Mouse (Mus musculus) heart, postnatal 0 days (tissue): ENCODE results near the gene Rnf135. TPM values are rescaled to one million over a fixed set of nuclear protein-coding genes. Genes with fewer than 3 reads are reported as not detected.

Experiments used
- ATAC-seq: fragments of 200-750 bp; cut with Nextera tagmentation; 2 replicates; pipeline ENCODE4 v1.8.0; 2017; ENCODE audit warnings: low read depth, moderate number of reproducible peaks, moderate library complexity; ENCODE audit not compliant: insufficient read depth
- DNase-seq: peaks from one replicate; pipeline ENCODE4 v3.0.0-alpha.2; 2016; ENCODE audit warnings: low spot score
- H3K27ac ChIP-seq: fragments of 300-500 bp; sonication (generic); 2 replicates; pipeline ENCODE4 v1.5.1; 2014; ENCODE audit warnings: low read depth, mild to moderate bottlenecking
- H3K27me3 ChIP-seq: fragments of 300-500 bp; sonication (generic); 2 replicates; pipeline ENCODE4 v1.6.1; 2014; ENCODE audit warnings: low read length, mixed read lengths; ENCODE audit not compliant: control insufficient read depth, insufficient read depth
- H3K36me3 ChIP-seq: fragments of 300-500 bp; sonication (generic); replicated peaks from 2 replicates; pipeline ENCODE4 v1.6.1; 2014; ENCODE audit warnings: low read length, mixed read lengths; ENCODE audit not compliant: control insufficient read depth, insufficient read depth
- H3K4me1 ChIP-seq: fragments of 300-500 bp; sonication (generic); 2 replicates; pipeline ENCODE4 v1.6.1; 2014; ENCODE audit warnings: antibody characterized with exemption; ENCODE audit not compliant: control insufficient read depth, insufficient read depth
- H3K4me2 ChIP-seq: fragments of 300-500 bp; sonication (generic); 2 replicates; pipeline ENCODE4 v1.6.1; 2014; ENCODE audit warnings: low read depth, mild to moderate bottlenecking, low read length, moderate library complexity
- H3K4me3 ChIP-seq: fragments of 300-500 bp; sonication (generic); 2 replicates; pipeline ENCODE4 v1.5.1; 2014; ENCODE audit warnings: low read depth, low read length
- H3K9ac ChIP-seq: fragments of 300-500 bp; sonication (generic); replicated peaks from 2 replicates; pipeline ENCODE4 v1.6.1; 2014; ENCODE audit warnings: low read depth, low read length, mixed read lengths
- H3K9me3 ChIP-seq: fragments of 300-500 bp; sonication (generic); replicated peaks from 2 replicates; pipeline ENCODE4 v1.6.1; 2016; ENCODE audit warnings: low read length; ENCODE audit not compliant: control insufficient read depth
- CTCF ChIP-seq: IDR thresholded peaks from 2 replicates; pipeline ENCODE4 v1.5.1; 2016; ENCODE audit warnings: antibody characterized with exemption, control low read depth, low read depth
- EP300 ChIP-seq: IDR thresholded peaks from 2 replicates; pipeline ENCODE4 v1.6.1; 2016; ENCODE audit warnings: antibody characterized with exemption, low read depth
- WGBS: fragments of 180-500 bp; shearing (Covaris S2); extraction: QIAGEN DNeasy Blood & Tissue Kit; methylation state at CpG from one replicate; pipeline ENCODE4 v1.1.7; 2014; 5-methylcytosine and 5-hydroxymethylcytosine counted together
- polyA plus RNA-seq: library from polyadenylated mRNA; unstranded; fragments of >200 nt; fragmentation: Nextera tagmentation; extraction: Ambion mirVana; gene quantifications from 2 replicates; pipeline ENCODE4 v1.2.1, GENCODE M21; 2015
- total RNA-seq: library from RNA; depleted of rRNA; stranded (reverse); fragments of >200 nt; gene quantifications from 2 replicates; pipeline ENCODE4 v1.2.3, GENCODE M21; 2014; ENCODE audit warnings: low replicate concordance

Rnf135 gene
- total and polyA plus RNA-seq, 2 experiments from 2014 or later = 10.2 to 12.9 TPM

GRCm38 (mm10) chr11:80163362-80164116 lies 20.1 kb upstream of the Rnf135 start:
- DNase-seq = no peak
- TF ChIP-seq EP300 (no peak), CTCF (no peak)

DNA sequence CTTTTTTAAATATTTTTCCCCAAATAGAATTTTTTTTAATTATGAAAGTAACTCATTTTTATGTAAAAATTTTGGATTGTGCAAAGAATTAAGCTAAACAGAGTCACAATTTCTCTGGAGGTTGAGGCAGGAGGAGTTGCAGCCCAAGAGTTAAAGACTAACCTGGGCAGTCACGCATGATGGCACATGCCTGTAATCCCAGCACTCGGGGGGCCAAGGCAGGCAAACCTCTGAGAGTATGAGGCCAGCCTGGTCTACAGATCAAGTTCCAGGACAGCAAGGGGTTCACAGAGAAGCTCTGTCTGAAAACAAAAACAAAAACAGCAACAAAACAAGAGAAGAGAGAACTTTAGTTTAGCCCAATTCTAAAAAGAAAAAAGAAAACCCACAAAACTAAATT lies 19.4 kb upstream of the Rnf135 start:
- Histone ChIP-seq H3K4me1 (no peaks in the 10 kb centered on the region), H3K9me3 (no peaks in the 10 kb centered on the region), H3K27ac (no peak overlapping the region), H3K4me3 (no peak overlapping the region), H3K27me3 (no peaks in the 10 kb centered on the region), H3K4me2 (no peak overlapping the region), H3K36me3 (no peaks in the 10 kb centered on the region), H3K9ac (no peak overlapping the region)
- TF ChIP-seq EP300 (no peak), CTCF (no peak)
- ATAC-seq (no peak), DNase-seq (no peak)
- 67% methylated on average over 2 of the region's 2 CpGs for WGBS

More at GRCm38 (mm10) chr11:80163362-80164116, 20.1 kb upstream of the Rnf135 start:
- no peaks in the 10 kb centered on the region for H3K27me3 ChIP-seq
- H3K4me1 ChIP-seq = no peaks in the 10 kb centered on the region
- H3K4me3 ChIP-seq = no peak overlapping the region
- no peaks in the 10 kb centered on the region for H3K36me3 ChIP-seq
- 62% methylated on average over 7 of the region's 7 CpGs for WGBS
- no peak for ATAC-seq
- no peak overlapping the region for H3K9ac ChIP-seq
- H3K27ac ChIP-seq = no peak overlapping the region
- H3K4me2 ChIP-seq = no peak overlapping the region
- no peaks in the 10 kb centered on the region for H3K9me3 ChIP-seq

- Histone ChIP-seq H3K36me3 (no peaks in the 10 kb centered on the region), H3K4me3 (no peak overlapping the region), H3K9me3 (no peaks in the 10 kb centered on the region), H3K4me2 (no peak overlapping the region), H3K27me3 (no peaks in the 10 kb centered on the region), H3K9ac (no peak overlapping the region), H3K4me1 (no peaks in the 10 kb centered on the region), H3K27ac (no peak overlapping the region)
- WGBS = 86% methylated on average over 9 of the region's 9 CpGs
- no peak for TF ChIP-seq EP300
- no peak for TF ChIP-seq CTCF
- ATAC-seq (no peak), DNase-seq (no peak)
Measured at GRCm38 (mm10) chr11:80168121-80168520, 15.5 kb upstream of the Rnf135 start.

DNA sequence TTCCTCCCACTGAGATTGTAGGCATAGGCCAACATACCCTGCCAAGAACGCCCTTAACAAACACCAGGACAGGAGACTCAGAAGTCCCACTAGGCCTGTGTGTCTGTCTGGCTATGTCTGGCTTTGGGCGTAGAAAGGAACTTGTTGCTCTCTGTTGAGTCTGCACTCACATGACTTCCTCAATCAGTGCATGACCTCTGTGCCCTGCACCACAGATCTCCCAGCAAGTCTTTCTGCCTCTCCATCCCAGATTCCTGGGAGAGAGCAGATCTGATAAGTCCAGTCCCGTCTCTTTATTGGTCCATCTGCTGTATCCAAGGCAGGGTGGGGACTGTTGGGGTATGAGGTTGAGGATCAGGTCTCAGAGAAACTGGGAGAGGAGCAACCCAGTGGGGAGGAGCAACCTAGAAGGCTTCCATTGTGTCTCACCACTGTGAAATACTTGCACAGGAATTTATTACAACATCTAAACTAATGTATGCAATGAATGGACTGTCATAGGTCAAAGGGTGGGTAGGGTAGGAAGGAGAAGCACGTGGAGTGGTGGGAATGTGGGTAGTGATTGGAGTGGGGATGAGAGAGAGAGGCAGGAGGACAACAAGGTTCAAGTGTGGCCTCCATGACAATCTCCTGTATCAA lies 14.9 kb upstream of the Rnf135 start:
- 71% methylated on average over 4 of the region's 4 CpGs for WGBS
- Histone ChIP-seq H3K27me3 (no peaks in the 10 kb centered on the region), H3K4me2 (no peak overlapping the region), H3K9me3 (no peaks in the 10 kb centered on the region), H3K4me3 (no peak overlapping the region), H3K9ac (no peak overlapping the region), H3K4me1 (no peaks in the 10 kb centered on the region), H3K27ac (no peak overlapping the region), H3K36me3 (no peaks in the 10 kb centered on the region)
- no peak for ATAC-seq
- no peak for DNase-seq
- no peak for TF ChIP-seq CTCF
- no peak for TF ChIP-seq EP300

DNA sequence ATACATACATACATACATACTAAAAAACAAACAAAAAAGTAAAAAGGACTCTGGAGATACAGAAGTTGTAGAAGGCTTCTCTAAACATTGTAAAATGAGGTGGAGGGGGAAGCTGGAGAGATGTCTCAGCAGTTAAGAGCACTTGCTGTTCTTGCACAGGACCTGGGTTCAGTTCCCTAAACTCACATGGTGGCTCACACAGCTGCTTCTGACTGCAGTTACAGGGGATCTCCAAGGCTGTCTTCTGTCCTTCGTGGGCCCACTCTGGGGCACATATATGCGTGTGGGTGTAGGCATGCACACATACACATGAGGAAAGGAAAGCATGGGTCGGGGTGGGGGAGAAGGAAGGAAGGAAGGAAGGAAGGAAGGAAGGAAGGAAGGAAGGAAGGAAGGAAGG lies 14.0 kb upstream of the Rnf135 start:
- no peak for ATAC-seq
- Histone ChIP-seq H3K4me3 (no peak overlapping the region), H3K9ac (no peak overlapping the region), H3K4me2 (no peak overlapping the region), H3K27me3 (no peaks in the 10 kb centered on the region), H3K36me3 (no peaks in the 10 kb centered on the region), H3K4me1 (no peaks in the 10 kb centered on the region), H3K27ac (no peak overlapping the region), H3K9me3 (no peaks in the 10 kb centered on the region)
- TF ChIP-seq EP300 = no peak
- TF ChIP-seq CTCF = no peak
- DNase-seq = no peak
- 77% methylated on average over 3 of the region's 3 CpGs for WGBS

DNA sequence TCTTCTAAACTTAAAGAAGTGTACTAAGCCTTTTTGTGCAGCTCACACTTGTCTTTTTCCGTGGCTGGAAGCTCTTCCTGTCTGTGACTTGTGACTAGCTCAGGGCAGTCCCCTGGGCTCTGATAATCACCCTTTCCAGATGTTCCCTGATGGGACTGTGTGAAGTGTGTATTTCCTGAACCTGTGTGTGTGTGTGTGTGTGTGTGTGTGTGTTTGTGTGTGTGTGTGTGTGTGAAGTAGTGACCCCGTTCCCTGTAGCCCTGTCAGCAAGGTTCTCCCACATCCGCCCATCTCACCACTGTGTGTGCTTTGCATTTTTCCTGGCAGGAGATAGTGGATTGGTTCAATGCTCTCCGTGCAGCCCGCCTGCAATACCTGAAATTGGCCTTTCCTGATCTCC lies 13.3 kb upstream of the Rnf135 start:
- Histone ChIP-seq H3K36me3 (no peaks in the 10 kb centered on the region), H3K4me2 (no peak overlapping the region), H3K4me3 (no peak overlapping the region), H3K9ac (no peak overlapping the region), H3K27me3 (no peaks in the 10 kb centered on the region), H3K27ac (no peak overlapping the region), H3K4me1 (no peaks in the 10 kb centered on the region), H3K9me3 (no peaks in the 10 kb centered on the region)
- ATAC-seq = peak; percentile 44; the same call in 1 of the 2 replicates
- TF ChIP-seq CTCF (no peak), EP300 (no peak)
- WGBS = 43% methylated on average over 5 of the region's 5 CpGs
- DNase-seq = no peak
